Mouse (Mus musculus) natural killer cell, adult 2 months (primary cell): ENCODE data around the gene Faap100.
"Not testable (repeated sequence)": the region's sequence is repeated elsewhere in the genome, so short reads cannot be mapped to it uniquely, and the experiment has no call there.

Experiments
- DNase-seq, 2 experiments: peaks; one replicate each; pipeline ENCODE4 v3.0.0; 2022; ENCODE audit warnings: low spot score in 2 of 2

Faap100 gene

DNA sequence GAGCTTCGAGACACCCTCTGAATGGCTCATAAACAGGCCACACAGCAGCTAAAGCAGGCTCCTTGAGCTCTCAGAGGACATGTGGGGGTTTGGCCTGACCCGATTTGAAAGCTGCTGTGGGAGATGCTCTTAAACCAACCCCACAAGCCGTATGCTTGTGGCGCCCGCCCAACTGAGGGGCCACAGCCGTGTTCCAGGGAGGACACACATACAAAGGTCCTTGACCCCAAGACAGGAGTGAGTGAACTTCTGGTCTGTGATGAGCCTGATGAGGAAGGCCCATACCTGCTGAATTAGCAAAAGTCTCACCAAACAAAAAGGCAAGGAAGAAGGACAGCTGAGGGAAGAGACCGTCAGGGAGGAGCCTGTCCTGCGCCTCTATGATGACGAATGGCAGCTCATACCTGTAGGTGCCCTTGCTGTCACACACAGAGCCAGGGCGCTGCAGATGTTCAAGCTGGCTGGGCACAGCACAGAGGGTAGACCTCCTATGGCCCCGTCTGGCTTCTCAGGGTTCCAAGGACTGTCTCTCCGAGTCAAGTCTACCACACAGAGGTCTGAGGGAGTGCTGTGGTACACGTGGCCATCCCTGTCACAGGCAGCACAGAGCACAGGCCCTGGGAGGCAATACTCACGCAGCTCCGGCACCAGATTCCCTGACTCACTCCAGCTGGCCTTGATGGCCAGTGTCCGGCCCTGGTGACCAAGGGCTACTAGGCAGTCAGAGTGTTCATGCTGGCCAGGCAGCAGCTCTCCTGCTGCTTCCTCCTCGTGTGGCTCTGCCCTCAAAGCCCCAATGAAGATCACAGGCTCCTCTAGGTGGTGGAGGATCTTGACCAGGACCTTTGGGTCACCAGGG is 2.0 kb downstream of the Faap100 start:
- no peak for DNase-seq

DNA sequence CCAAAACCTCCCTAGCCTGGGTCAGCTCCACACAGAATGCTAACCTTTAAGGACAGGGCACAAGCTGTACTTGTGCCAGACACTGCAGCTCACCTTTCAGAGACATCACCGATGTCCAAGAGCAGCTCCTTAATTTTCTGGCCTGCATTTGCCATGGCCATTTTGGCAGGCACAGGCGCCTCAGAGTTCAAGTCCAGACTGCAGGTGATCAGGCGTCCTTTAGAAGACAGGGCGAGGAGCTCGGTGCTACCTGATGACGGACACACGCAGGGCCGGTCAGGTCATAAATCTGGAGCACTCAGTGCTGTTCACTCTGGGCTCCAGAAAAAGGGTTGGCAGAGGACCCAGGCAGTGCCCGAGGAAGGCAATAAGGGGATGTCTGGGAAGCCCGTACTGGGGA is 3.2 kb downstream of the Faap100 start:
- no peak for DNase-seq

DNA sequence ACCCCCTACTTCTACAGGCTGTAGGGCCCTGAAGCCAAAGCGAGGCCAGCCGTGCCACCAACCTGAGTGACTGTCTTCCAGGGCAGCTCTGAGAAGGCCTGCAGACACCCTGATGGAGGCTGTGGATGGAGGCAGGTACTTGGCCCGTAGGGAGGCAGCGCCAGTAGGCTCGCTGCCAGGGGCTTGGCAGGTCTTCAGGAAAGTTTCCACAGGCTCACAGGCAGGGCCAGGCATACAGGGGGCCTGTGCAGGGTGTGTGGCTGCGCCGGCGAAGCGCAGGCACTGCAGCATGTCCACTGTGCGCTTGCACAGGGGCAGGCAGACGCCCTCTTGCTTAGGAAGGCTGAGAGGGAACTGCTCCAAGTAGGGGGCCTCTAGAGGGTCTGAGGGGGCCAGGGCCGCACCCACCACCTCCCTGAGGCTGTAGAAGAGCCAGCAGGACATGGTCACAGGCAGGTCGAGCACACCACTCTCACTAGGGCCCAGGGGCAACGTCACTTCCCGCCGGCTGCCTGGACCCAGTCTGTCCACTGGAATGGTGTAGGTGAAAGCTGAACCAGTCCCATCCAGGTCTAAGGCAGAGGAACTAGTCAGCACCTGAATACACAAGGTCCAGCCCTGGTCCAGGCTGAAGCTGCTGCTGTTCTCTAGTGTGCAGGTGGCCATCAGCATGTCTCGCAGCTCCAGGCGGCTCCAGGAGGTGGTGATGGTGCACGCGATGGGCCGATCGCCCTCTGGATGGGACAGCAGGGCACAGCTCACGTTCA is 4.6 kb downstream of the Faap100 start:
- DNase-seq, result no peak

DNA sequence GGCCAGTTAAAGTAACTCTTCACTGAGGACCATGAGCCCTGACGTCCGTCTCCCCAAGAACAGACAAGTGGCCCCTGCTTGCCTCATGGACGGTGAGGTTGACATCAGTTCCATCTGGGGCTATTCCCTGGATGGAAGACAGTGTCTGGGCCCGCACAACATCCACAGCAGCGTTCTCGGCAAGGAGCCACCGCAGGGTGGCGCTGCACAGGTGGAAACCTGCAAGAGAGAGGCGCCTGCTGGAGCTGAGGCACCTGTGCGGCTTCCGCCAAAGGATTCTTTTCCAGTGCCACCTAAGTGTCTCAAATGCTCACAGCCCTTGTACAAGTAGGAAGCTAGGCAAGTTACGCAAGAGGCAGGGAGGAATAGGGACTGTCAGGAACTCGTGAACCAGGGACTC is 5.5 kb downstream of the Faap100 start:
- DNase-seq, result no peak

DNA sequence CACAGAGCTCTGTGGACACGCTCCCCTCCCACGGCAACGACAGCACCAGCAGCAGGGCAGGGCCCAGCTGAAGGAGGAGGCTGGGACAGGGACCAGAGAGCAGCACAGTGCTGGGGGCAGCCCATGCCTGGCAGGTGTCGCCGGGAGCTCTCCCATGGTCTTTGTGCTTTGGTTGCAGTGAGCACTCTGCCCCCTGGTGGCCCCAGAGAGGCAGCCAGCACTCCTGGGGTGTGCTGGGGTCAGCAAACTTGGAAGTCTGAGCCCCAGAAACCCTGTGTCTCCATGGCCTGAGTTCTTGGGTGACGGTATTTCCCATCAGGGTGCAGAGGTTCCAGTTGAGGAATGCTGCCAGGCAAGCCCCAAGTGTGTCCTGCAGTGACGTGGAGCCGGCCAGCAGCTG is 8.9 kb downstream of the Faap100 start:
- peak; percentile 58 to 73 for DNase-seq

DNA sequence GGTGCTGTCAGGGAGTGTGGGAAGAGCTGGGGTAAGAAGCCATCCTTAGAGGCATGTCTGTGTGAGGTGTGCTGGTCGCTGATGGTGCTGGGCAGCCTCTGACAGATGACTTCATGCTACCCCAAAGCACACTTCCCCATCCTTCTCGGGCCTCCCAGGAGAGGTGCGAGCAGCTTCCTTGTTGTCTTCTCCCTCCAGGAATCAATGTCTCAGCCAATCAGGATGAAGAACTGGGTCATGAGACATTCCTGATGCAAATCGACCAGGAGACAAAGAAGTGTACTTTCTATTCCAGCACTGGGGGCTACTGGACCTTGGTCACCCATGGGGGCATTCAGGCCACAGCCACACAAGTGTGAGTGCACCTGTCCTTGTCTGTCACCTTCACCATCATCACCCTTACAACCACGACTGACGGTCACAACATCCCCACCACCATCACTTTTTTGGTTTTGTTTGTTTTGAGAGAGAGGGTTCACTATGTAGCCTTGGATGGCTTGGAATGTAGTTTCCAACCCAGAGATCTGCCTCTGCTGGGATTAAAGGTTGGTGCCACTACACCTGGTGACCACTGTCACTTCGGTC is 12.0 kb downstream of the Faap100 start:
- no peak for DNase-seq

DNA sequence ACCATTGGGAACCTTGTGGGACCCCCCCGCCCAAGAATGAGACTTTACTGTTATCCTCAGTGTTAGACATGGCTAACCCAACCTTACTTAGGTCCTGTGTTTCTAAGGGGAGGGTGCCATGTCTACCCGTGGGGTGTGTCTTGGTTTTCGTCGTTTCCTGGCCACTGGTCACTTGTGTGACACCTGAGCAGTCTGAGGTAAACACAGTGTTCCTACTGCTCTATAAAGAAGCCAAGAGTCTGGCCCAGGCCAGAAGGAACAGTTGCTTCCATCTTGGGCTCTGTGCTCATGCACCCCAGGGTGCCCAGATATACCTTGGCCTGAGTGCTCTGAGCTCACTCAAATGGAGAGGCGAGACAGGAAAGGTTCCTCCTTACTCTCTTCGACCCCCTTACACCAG is 15.7 kb downstream of the Faap100 start:
- no peak for DNase-seq

DNA sequence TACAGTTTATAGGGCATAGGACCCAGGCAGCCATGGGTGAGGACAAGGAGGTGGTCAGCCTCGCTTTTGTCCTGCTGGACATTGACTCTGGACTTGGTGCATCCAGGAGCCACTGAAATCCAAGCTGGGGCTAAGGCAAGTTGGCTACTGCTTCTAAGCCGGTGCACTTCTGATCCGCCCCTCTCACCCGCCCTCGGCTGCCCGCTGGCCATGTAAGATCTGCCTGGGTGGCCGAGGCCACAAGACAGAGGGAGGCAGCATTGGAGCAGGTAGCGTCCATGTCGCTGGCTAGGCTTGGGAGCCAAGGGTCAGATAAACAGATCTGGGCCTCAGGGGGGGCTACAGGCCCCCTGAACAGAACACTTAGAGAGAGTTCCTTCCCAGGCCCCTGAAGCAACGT is 17.3 kb downstream of the Faap100 start, which contains the start of gene Fscn2:
Gene Fscn2 (plus strand): TSS at position 240 of the 400 bp plus-strand sequence.
- DNase-seq, result no peak

DNA sequence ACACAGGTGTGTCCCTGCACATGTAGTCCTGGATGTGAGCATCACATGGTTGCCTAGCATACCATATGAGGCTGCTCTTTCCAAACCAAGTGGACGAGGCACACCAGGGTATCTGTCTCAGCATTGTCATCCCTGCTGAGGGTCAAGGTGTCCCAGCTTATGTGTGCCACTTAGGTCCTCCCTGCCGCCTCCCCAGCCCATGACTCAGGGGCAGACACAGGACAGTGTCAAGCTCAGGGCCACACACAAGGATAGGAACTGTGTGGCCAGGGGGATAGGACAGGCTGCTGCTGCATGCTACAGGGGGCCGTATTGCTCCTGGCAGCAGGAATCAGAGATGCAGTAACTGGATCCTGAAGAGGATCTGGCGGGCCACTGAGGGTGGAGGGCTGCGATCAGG is 17.8 kb downstream of the Faap100 start:
- DNase-seq, result no peak

DNA sequence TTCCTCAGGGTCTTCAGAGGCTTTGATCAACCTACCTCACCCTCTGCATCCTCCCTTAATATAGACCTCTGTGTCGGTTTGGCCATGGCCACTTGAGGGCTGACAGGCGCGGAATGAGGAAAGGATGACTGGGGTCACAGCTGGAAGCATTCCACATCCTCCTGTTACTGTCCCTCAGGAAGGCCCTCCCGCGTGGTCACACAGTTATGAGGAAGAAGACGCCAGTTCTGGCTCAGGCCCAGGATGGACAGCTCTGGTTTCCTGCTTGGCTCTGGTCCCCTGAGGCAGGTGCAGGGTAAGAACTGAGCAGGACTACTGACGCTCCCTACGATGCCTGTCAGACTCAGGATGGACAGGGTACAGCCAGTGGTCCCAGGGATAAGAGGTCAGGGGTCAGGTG is 18.5 kb downstream of the Faap100 start:
- no peak for DNase-seq

DNA sequence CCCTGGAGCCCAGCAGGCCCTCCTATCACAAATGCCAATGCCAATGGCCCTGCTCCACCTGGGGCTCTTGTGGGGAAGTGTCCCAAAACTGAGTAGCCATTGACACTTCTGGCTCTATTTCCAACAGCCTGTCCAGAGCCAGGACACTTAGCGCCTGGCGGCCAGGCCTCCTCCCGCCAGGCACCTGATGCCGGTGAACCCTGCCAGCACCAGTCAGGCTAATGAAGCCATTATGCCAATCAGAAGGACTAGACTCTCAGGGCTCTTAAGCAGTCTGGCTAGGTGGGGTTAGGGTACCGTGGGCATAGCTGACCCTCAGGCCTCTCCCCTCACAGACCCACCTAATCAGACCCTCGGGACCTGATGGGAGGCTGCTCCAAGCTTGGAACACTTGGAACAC is 19.2 kb downstream of the Faap100 start:
- DNase-seq, result no peak

DNA sequence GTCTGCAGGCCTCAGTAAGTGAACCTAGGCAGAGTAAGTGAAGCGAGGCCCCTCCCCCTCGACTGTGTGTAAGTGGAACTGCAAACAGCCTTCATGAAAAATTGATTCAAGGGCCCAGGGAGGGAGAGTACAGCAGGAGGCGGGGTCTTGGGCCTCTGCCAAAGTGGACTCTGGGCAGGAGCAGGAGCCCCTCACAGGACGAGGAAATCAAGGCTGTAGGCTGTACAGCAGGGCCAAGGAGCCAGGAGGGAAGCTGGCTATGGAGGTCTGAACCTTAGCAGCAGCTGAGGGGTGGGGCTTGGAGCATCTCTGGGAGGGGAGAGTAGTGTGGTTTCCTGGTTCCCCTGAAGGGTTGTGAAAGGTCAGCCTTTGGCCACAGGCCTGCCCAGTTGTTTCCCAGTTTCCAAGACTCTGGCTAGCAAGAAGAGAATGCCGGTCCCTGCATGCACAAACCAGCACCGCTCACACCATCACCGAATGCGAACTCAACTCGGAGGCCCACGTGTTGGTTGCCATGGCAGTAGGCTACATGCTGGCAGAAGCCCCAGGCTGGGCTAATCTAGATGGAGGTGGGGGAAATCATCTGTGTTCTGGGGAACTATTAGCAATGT is 20.7 kb downstream of the Faap100 start:
- no peak for DNase-seq

DNA sequence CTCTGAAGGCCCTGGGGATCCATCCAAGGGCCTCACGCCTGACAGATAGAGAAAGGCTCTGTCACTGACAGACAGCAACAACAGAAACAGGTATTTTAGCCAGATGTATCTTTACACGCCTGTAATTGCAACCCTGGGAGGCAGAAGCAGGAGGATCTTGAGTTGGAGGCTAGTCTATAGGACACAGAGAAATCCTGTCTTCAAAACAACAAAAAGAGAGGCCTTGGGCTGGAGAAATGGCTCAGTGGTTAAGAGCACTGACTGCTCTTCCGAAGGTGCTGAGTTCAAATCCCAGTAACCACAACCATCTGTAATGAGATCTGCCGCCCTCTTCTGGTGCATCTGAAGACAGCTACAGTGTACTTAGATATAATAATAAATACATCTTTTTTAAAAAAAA is 21.7 kb downstream of the Faap100 start:
- DNase-seq, result no peak

DNA sequence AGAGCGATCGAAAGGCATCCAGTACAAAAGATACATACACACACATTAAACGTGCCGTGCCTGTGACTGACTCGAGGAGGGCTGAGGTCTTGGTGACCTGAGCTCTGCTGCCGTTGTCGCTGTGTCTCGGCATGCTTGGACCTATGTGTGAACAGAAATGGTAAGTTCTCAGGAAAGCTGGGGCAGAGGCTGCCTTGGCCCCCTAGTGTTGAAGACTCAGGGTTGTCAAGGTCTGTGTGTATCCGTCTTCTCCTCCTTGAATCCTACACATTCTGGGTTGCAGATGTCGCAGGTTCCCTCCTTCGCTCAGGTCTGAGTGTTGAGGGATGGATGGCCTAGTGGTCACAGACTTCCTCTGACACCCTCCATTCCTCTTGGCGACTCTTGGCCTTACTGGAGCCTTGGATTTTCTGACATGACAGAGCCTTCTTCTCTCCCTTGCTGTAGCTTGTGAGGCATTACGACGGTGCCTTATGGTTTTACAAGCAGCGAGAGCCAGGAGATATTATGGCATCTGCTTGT is 22.2 kb downstream of the Faap100 start:
- no peak for DNase-seq

DNA sequence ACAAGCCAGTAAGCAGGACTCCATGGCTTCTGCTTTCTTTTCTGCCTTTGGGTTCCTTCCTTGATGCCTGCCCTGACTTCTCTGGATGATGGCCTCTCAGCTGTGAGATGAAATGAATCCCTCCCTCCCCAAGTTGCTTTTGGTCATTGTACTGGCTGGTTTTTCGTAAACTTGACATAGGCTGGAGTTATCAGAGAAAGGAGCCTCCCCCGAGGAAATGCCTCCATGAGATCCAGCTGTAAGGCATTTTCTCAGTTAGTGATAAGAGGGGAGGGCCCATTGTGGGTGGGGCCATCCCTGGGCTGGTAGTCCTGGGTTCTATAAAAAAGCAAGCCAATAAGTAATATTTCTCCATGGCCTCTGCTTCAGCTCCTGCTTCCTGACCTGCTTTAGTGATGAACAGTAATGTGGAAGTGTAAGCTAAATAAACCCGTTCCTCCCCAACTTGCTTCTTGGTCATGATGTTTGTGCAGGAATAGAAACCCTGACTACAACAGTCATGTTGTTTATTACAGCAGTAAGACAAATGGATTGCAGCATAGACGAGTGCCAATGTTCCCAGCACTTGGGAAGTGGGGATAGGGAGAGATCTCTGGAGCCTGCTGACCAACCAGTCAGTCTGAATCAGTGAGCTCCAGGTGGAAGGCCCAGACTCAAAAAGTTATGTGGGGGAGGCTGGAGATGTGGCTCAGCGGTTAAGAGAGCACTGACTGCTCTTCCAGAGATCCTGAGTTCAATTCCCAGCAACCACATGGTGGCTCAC is 23.1 kb downstream of the Faap100 start:
- DNase-seq, result no peak

DNA sequence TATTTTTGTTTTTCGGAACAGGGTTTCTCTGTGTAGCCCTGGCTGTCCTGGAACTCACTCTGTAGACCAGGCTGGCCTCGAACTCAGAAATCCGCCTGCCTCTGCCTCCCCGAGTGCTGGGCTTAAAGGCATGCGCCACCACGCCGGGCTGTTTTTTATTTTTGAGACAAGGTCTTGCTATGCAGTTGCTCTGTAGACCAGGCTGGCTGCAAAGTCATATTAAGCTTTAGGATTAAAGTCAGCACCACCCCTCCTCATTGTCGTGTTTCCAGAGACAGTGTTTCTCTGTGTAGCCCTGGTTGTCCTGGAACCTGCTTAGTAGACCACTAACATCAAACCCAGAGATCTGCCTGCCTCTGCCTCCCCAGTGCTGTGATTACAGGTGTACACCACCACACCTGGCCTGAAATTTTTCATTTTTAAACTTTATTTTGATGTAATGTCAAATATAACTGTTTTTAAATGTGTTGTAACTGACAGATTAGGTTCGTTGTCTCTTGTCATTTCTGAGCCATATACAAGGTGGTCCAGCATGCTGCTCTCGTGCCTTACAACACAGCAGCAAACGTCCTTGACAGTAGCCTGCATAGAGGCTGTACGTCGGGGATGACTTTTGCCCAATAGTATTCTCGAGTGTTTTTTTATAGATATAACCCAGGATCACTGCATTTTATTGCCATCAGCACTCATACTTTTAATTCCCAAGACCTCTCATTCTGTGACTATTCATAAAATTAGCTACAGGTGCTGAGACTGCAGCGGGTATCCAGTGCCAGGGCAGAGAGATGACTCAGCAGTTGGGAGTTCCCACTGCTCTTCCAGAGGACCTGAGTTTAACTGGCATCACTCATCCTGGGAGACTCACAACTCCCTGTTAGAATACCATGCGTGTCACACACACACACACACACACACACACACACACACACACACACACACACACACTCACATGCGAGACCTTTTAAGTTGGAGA is 24.0 kb downstream of the Faap100 start:
- DNase-seq, result no peak

DNA sequence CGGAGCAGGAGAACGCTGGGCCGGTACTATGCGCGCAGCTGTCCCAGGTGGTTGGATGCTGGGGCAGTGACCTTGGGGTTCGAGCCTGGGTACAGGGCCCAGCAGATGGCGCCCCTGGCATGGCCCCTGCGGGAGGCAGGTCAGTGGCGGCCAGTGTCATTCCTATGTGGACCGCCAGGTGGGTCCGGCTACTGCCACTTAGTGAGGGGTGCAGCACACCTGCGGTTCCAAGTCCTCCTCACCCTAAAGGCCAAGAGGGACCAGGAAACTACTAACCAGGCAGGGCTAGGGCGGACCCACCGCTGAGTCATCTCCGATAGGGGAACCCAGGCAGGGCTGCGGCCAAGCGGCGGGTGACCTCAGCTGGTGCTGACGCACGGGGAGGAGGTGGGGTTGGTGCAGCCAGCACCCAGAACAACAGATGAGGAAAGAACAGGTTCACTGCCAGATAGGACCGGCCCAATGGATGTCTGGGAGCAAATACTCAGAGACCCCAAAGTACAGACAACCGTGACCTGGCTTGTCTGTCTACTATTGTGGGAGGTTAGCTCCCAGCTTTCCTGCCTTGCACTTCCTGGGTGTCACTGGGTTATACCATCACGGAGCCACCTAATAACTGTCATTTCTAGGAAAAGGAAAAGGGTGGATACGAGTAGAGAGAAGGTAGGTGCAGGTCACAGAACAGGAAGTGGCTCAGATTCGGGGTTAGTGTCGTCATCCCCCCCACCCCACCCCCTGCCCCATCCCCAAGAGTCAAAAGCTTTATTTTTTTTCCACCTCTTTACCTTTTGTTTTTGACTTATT is 24.9 kb downstream of the Faap100 start:
- DNase-seq, result peak; percentile 97 to 99

DNA sequence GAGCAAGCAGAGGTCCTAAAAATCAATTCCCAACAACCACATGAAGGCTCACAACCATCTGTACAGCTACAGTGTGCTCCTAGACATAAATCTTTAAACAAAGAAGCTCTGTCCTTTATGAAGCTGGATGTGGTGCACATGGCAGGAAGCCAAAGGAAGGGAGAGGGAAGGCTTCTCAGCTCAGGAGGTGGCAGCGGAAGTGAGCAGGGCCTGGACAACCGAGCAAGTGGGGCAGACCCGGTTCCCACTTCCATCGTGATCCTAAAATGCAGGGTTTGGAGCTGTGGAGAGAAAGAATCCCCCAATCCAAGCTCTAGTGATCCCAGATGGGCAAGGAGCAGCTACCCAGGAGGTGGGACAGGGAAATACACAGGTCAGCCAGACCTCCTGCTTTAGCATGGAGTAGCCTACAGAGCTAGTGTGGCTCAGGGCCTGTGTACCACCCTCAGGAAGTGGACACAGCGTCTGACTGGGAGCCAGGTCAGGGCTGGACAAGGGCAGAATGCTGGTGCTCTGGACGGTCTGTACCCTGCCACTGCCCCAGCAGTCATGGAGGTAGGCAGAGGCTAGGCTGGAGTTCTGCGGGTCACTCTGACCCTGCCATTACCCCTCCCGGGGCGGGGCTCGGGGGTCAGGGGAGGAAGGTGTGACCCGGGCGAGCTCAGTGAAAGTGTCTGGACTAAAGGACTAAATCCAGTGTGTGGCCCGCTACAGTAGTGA is 25.8 kb downstream of the Faap100 start:
- no peak for DNase-seq

DNA sequence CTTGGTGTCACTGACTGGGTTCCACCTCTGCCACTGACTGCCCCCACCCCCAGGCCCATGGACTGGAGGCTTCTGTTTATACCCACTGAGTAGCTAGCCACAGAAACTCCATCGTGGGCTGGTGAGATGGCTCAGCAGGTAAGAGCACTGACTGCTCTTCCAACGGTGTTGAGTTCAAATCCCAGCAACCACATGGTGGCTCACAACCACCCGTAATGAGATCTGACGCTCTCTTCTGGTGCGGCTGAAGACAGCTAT is 26.5 kb downstream of the Faap100 start:
- not testable (repeated sequence) for DNase-seq
